Comparison of ENCODE assay signal across 22 mouse cellular contexts in genomic region chr1:159578391-159578790, GRCm38 (mm10). TPM values are rescaled to one million over a fixed set of nuclear protein-coding genes. Genes with fewer than 3 reads are reported as not detected.
A peak's percentile ranks its signal among the peaks of the same experiment; 100 is the strongest.
DNase-seq lines count a peak whose midpoint lies in the region; ATAC-seq and TF ChIP-seq lines count a peak whose summit lies in the region.
"Had no signal": no experiment of that assay in that cellular context is flagged by ENCODE, and none has a peak within 500 bp of the region (broad histone marks: within the 10 kb centered on the region; RNA-seq: fewer than 3 reads in every experiment).

No protein-coding gene starts in this region.

- WGBS in forebrain, embryonic 14.5 days = 12% methylated on average over 3 of the region's 3 CpGs
- 23% methylated on average over 3 of the region's 3 CpGs for WGBS in forebrain, embryonic 13.5 days

- peaks cover 11% of the 10 kb centered on the region for H3K4me1 ChIP-seq in forebrain, embryonic 14.5 days (ENCODE audit: control insufficient read depth, insufficient read depth, low read length)
- peaks cover 17% of the 10 kb centered on the region; the same call in 1 of the 2 replicates for H3K4me1 ChIP-seq in forebrain, embryonic 13.5 days
- H3K4me1 ChIP-seq: liver, embryonic 13.5 days had no signal

- no peak overlapping the region for H3K27ac ChIP-seq in forebrain, embryonic 14.5 days (ENCODE audit: low read depth, low read length)
- no peak overlapping the region for H3K27ac ChIP-seq in forebrain, embryonic 13.5 days
- H3K27ac ChIP-seq in layer of hippocampus, adult 2 months = peak overlapping the region; percentile 61
- H3K27ac ChIP-seq: embryonic facial prominence, embryonic 10.5 days; liver, embryonic 13.5 days; neural tube, embryonic 12.5 days had no signal

- H3K9ac ChIP-seq in forebrain, embryonic 14.5 days (ENCODE audit: low read length) = no peak overlapping the region
- no peak overlapping the region for H3K9ac ChIP-seq in forebrain, embryonic 13.5 days
- H3K9ac ChIP-seq: liver, embryonic 13.5 days; neural tube, embryonic 12.5 days had no signal

- peak; percentile 46; the same call in 1 of the 2 replicates for ATAC-seq in forebrain, embryonic 14.5 days
- no peak for ATAC-seq in forebrain, embryonic 13.5 days
- ATAC-seq: CD4-positive, CD25-positive, alpha-beta regulatory T cell, adult 4 months; inflammation-experienced regulatory T-cells, adult 6 months had no signal

- no peaks in the 10 kb centered on the region for H3K9me3 ChIP-seq in forebrain, embryonic 14.5 days (replicated peaks; ENCODE audit: control insufficient read depth, low read length)
- H3K9me3 ChIP-seq in forebrain, embryonic 13.5 days (replicated peaks) = no peaks in the 10 kb centered on the region
- H3K9me3 ChIP-seq: embryonic facial prominence, embryonic 10.5 days; liver, embryonic 13.5 days; neural tube, embryonic 12.5 days had no signal

- H3K4me2 ChIP-seq in forebrain, embryonic 14.5 days (ENCODE audit: low read length) = no peak overlapping the region
- no peak overlapping the region for H3K4me2 ChIP-seq in forebrain, embryonic 13.5 days
- H3K4me2 ChIP-seq: heart, embryonic 11.5 days; liver, embryonic 13.5 days; neural tube, embryonic 12.5 days had no signal

- DNase-seq in forebrain, embryonic 14.5 days (ENCODE audit: low spot score) = peak; percentile 54
- DNase-seq in layer of hippocampus, adult 2 months (ENCODE audit: low spot score in 2 of 2) = no peak
- DNase-seq in layer of hippocampus, adult 9-10 months (ENCODE audit: low spot score) = no peak
- peak; percentile 26 for DNase-seq in cerebellum, adult 11-12 months
- peak; percentile 55 to 60 for DNase-seq in cerebellum, postnatal 25 days
- DNase-seq in adrenal gland, postnatal 14 days = no peak
- no peak for DNase-seq in ovary, postnatal 14 days (ENCODE audit: low spot score)
- DNase-seq: gastrocnemius, postnatal 36 days; heart, postnatal 14 days; kidney, adult 8-10 months; kidney, postnatal 36 days; layer of hippocampus, postnatal 36 days; liver, embryonic 13.5 days had no signal

- H3K4me3 ChIP-seq in forebrain, embryonic 14.5 days (ENCODE audit: low read depth, low read length) = no peak overlapping the region
- H3K4me3 ChIP-seq in forebrain, embryonic 13.5 days = no peak overlapping the region
- H3K4me3 ChIP-seq in layer of hippocampus, adult 2 months = no peak overlapping the region
- H3K4me3 ChIP-seq: embryonic facial prominence, embryonic 10.5 days; liver, embryonic 13.5 days; neural tube, embryonic 12.5 days had no signal

- H3K36me3 ChIP-seq in forebrain, embryonic 14.5 days (ENCODE audit: control insufficient read depth, insufficient read depth, low read length) = no peaks in the 10 kb centered on the region
- H3K36me3 ChIP-seq in forebrain, embryonic 13.5 days (ENCODE audit: poor library complexity, severe bottlenecking) = no peaks in the 10 kb centered on the region
- H3K36me3 ChIP-seq: embryonic facial prominence, embryonic 10.5 days; liver, embryonic 13.5 days; neural tube, embryonic 12.5 days had no signal

- H3K27me3 ChIP-seq in forebrain, embryonic 14.5 days (replicated peaks; ENCODE audit: control insufficient read depth, insufficient read depth, low read length) = no peaks in the 10 kb centered on the region
- H3K27me3 ChIP-seq in forebrain, embryonic 13.5 days = no peaks in the 10 kb centered on the region
- H3K27me3 ChIP-seq: liver, embryonic 13.5 days; neural tube, embryonic 12.5 days had no signal

- no peak for TF ChIP-seq CTCF in layer of hippocampus, adult 2 months (conservative IDR thresholded peaks at IDR 0.05)

RNA-seq across cellular contexts. Expression of gene Tnr, which starts 54.8 kb away (rescaled TPM):
- polyA plus RNA-seq in forebrain, embryonic 14.5 days (2014; fragmentation: Nextera tagmentation; extraction: Ambion mirVana) = 2.6 and 3.9 TPM in 2 replicates
- 1.6 and 2.0 TPM in 2 replicates for polyA plus RNA-seq in forebrain, embryonic 13.5 days (2015; fragmentation: Nextera tagmentation; extraction: Ambion mirVana)
- total RNA-seq in layer of hippocampus, adult 2 months (2021) = 100 to 1,000 TPM; 157 to 159 TPM
- 2.1 and 2.7 TPM in 2 replicates for total RNA-seq in adrenal gland, postnatal 14 days (2021)
- total RNA-seq: gastrocnemius, postnatal 36 days; megakaryocyte, adult 5-6 weeks; MEL had no signal
- polyA plus RNA-seq: CD4-positive, CD25-positive, alpha-beta regulatory T cell, adult 4 months; limb, embryonic 11.5 days had no signal

Comparison
In these comparisons a context has a peak if more than half of its experiments do, and no peak if none do; other contexts are left out.
1. DNase-seq: peak in forebrain, embryonic 14.5 days (single experiment), cerebellum, adult 11-12 months (single experiment) and cerebellum, postnatal 25 days (2 of 2); none in layer of hippocampus, adult 2 months (0 of 2), layer of hippocampus, adult 9-10 months (single experiment), adrenal gland, postnatal 14 days (single experiment) and ovary, postnatal 14 days (single experiment).
2. RNA of gene Tnr, which starts 54.8 kb away (total RNA-seq): 157 to 159 TPM in layer of hippocampus, adult 2 months; 2.1 to 2.7 TPM in adrenal gland, postnatal 14 days; every median in the first group is over 10 times any median in the second.